Mouse (Mus musculus): ENCODE measurements around the gene Ghdc. TPM values are rescaled to one million over a fixed set of nuclear protein-coding genes. Genes with fewer than 3 reads are reported as not detected.

Gene Ghdc
- polyA plus RNA-seq, 1 experiment: 8.5 TPM

GRCm38 (mm10) chr11:100785774-100786173 lies 15.0 kb upstream of the Ghdc start:
- DNase-seq (ENCODE audit: low read depth, low spot score): no peak
- 93% methylated on average over 2 of the region's 2 CpGs for WGBS

GRCm38 (mm10) chr11:100784286-100784685 lies 13.5 kb upstream of the Ghdc start:
- WGBS: 86% methylated on average over 8 of the region's 8 CpGs
- DNase-seq (ENCODE audit: low read depth, low spot score): no peak

GRCm38 (mm10) chr11:100782568-100782967 lies 11.8 kb upstream of the Ghdc start:
- 88% methylated on average over 13 of the region's 13 CpGs for WGBS
- no peak for DNase-seq (ENCODE audit: low read depth, low spot score)

GRCm38 (mm10) chr11:100781763-100782475 lies 11.2 kb upstream of the Ghdc start:
- WGBS: 89% methylated on average over 15 of the region's 15 CpGs
- DNase-seq (ENCODE audit: low read depth, low spot score): no peak

- no peak for DNase-seq (ENCODE audit: low read depth, low spot score)
- WGBS: 85% methylated on average over 8 of the region's 8 CpGs
Observed at GRCm38 (mm10) chr11:100780247-100780646, 9.5 kb upstream of the Ghdc start.

GRCm38 (mm10) chr11:100778069-100778468 lies 7.3 kb upstream of the Ghdc start:
- WGBS: 62% methylated on average over 3 of the region's 3 CpGs

GRCm38 (mm10) chr11:100775921-100776320 lies 5.2 kb upstream of the Ghdc start:
- DNase-seq (ENCODE audit: low read depth, low spot score): no peak
- 81% methylated on average over 10 of the region's 10 CpGs for WGBS

More at GRCm38 (mm10) chr11:100778069-100778468, 7.3 kb upstream of the Ghdc start:
- no peak for DNase-seq (ENCODE audit: low read depth, low spot score)

- 74% methylated on average over 4 of the region's 4 CpGs for WGBS
- no peak for DNase-seq (ENCODE audit: low read depth, low spot score)
Observed at GRCm38 (mm10) chr11:100774261-100774660, 3.5 kb upstream of the Ghdc start.

- 42% methylated on average over 6 of the region's 6 CpGs for WGBS
- DNase-seq (ENCODE audit: low read depth, low spot score): no peak
Observed at GRCm38 (mm10) chr11:100769980-100770379, 777 bp downstream of the Ghdc start.

- DNase-seq (ENCODE audit: low read depth, low spot score): no peak
- WGBS: 94% methylated on average over 5 of the region's 5 CpGs
Observed at GRCm38 (mm10) chr11:100767871-100768270, 2.9 kb downstream of the Ghdc start.

- WGBS: 75% methylated on average over 9 of the region's 9 CpGs
- no peak for DNase-seq (ENCODE audit: low read depth, low spot score)
Observed at GRCm38 (mm10) chr11:100766726-100767125, 4.0 kb downstream of the Ghdc start.

- DNase-seq (ENCODE audit: low read depth, low spot score): no peak
- 90% methylated on average over 7 of the region's 7 CpGs for WGBS
Observed at GRCm38 (mm10) chr11:100762831-100763230, 7.9 kb downstream of the Ghdc start, which contains the start of gene Hcrt. TSS of gene Hcrt (minus strand) at chr11:100762931.

GRCm38 (mm10) chr11:100761547-100762045 lies 9.2 kb downstream of the Ghdc start:
- peak; percentile 38 for DNase-seq (ENCODE audit: low read depth, low spot score)
- 1% methylated on average over 27 of the region's 27 CpGs for WGBS

GRCm38 (mm10) chr11:100759611-100760233 lies 11.0 kb downstream of the Ghdc start, which contains the start of gene Kcnh4:
TSS of gene Kcnh4 (minus strand) at chr11:100759942.
- no peak for DNase-seq (ENCODE audit: low read depth, low spot score)
- WGBS: 2% methylated on average over 49 of the region's 51 CpGs

GRCm38 (mm10) chr11:100758707-100759610 lies 11.8 kb downstream of the Ghdc start:
- 4% methylated on average over 35 of the region's 35 CpGs for WGBS
- no peak for DNase-seq (ENCODE audit: low read depth, low spot score)

- WGBS: 79% methylated on average over 12 of the region's 12 CpGs
- DNase-seq (ENCODE audit: low read depth, low spot score): no peak
Observed at GRCm38 (mm10) chr11:100757566-100757965, 13.2 kb downstream of the Ghdc start.

GRCm38 (mm10) chr11:100756476-100756875 lies 14.3 kb downstream of the Ghdc start:
- DNase-seq (ENCODE audit: low read depth, low spot score): no peak
- WGBS: 67% methylated on average over 6 of the region's 6 CpGs

- no peak for DNase-seq (ENCODE audit: low read depth, low spot score)
- 91% methylated on average over 3 of the region's 3 CpGs for WGBS
Observed at GRCm38 (mm10) chr11:100754693-100755057, 16.1 kb downstream of the Ghdc start.

- WGBS: 81% methylated on average over 12 of the region's 12 CpGs
- DNase-seq (ENCODE audit: low read depth, low spot score): no peak
Observed at GRCm38 (mm10) chr11:100754021-100754692, 16.6 kb downstream of the Ghdc start.

All from large intestine, adult 2 months (tissue).